Mouse (Mus musculus) heart, adult 2 months (tissue): ENCODE measurements around the gene Cryba1.

ENCODE experiments used
- CTCF ChIP-seq: fragments of 200-600 bp; IDR thresholded peaks from 2 replicates; pipeline ENCODE4 v1.8.1; 2022; ENCODE audit warnings: antibody characterized with exemption, mild to moderate bottlenecking, moderate library complexity
- POLR2A ChIP-seq: fragments of 200-500 bp; IDR thresholded peaks from 2 replicates; pipeline ENCODE4 v1.6.1; 2011; ENCODE audit warnings: mild to moderate bottlenecking, low read depth, low read length, control low read depth; ENCODE audit not compliant: insufficient read depth

- TF ChIP-seq CTCF (no peak), POLR2A (no peak)
These were observed 6.0 kb downstream of the Cryba1 start for GRCm38 (mm10) chr11:77719055-77719454.
